Mouse (Mus musculus) adrenal gland, postnatal 36 days (tissue): ENCODE results near the gene Rap1b. TPM values are rescaled to one million over a fixed set of nuclear protein-coding genes. Genes with fewer than 3 reads are reported as not detected.

Experiments
- DNase-seq, 2 experiments: peaks; one replicate each; pipeline ENCODE4 v3.0.0; 2021; ENCODE audit warnings: mixed read lengths in 1 of 2
- total RNA-seq, 2 experiments: library from RNA; stranded (reverse); gene quantifications; 2 replicates each; pipeline ENCODE4 v1.2.3; 2021

The Rap1b gene
- total RNA-seq, 2 experiments from 2014 or later = 138 to 145 TPM

DNA sequence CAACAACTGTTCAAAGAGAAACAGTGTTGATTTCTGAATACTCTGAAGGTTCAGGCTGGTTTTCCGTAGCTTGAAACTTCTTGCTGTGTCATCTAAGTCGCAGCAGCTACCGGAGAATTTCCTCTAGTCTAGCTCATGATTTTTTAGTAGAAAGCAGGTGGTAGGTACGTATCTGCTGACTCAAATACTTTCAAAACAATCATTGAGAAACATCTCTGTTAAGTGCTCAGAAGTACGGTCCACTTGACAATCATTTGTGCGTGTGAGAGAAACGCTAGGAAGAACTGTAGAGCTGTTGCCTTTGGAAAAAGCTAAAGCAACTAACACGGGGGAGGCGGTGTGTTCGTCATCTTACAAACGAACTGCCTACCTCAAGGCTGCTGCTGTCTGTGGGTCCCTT is 14.0 kb upstream of the Rap1b start:
- no peak for DNase-seq

DNA sequence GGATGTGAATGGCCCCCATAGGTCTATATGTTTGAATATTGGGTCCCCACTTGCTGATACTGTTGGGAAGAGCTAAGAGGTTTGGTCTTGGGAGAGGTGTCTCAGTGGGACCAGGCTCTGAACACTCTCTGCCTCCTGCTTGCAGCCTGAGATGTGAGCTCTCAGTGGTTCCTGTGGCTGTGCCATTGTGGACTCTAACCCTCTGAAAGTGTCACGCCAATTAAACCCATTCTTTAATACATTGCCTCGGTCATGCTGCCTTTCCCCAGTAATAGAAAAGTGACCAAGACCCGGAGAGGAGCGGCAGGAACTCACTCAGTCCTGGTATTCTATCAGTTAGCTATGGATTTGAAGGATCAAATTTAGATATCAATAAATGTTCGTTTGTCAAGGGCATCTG is 12.4 kb upstream of the Rap1b start:
- DNase-seq = no peak

DNA sequence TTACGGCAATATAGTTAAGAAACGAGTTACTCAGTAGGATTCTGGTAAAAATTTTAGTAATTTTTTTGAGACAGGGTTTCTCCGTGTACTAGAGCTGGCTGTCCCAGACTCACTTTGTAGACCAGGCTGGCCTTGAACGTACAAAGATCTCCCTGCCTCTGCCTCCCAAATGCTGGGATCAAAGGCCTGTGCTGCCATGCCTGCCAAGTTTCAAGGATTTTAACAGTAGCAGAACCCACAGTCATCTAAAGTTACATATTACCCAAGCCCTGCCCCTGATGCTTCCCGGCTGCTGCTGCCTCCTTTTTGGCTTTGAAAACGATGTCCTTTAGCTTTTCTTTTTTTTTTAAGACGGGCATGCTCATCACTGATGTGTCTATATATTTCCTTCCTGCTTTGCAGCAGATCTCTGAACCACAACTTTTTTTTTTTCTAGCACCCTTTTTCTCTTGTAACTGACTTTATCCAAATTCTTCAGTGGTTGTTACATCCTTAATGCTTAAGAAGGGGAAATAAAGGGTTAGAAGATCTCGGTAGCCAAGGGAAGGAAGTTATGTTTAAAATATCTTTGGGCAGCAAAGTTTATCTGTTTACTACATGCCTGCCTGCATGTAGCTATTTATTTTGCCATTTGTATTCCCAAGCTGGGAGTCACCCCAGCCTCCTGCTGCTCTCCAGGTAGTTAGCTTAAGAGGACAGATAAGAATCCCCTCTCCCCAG is 10.3 kb upstream of the Rap1b start:
- no peak for DNase-seq

GRCm38 (mm10) chr10:117852648-117853192 is 6.9 kb upstream of the Rap1b start:
- no peak for DNase-seq

DNA sequence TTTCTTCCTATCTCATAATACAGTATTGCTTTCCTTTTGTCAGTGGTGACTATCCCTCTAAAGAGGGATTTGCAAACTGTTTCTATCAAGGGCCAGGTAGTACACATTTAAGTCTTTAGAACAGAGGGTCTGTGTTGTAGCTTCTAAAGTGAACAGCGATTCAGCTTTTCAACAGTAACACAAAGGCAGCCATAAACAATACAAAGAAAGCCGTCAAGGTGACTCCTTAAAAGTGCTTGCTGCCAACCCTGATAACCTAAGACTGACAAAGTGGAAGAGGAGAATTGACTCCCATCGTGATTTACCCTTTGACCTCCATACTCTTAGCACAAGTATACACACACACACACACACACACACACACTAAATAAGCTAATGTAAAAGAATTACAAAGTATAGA is 3.1 kb upstream of the Rap1b start:
- DNase-seq = no peak

- DNase-seq = no peak
Observed at GRCm38 (mm10) chr10:117846796-117847195, 961 bp upstream of the Rap1b start.

- DNase-seq = no peak
Observed at GRCm38 (mm10) chr10:117846260-117846632, 411 bp upstream of the Rap1b start.

DNA sequence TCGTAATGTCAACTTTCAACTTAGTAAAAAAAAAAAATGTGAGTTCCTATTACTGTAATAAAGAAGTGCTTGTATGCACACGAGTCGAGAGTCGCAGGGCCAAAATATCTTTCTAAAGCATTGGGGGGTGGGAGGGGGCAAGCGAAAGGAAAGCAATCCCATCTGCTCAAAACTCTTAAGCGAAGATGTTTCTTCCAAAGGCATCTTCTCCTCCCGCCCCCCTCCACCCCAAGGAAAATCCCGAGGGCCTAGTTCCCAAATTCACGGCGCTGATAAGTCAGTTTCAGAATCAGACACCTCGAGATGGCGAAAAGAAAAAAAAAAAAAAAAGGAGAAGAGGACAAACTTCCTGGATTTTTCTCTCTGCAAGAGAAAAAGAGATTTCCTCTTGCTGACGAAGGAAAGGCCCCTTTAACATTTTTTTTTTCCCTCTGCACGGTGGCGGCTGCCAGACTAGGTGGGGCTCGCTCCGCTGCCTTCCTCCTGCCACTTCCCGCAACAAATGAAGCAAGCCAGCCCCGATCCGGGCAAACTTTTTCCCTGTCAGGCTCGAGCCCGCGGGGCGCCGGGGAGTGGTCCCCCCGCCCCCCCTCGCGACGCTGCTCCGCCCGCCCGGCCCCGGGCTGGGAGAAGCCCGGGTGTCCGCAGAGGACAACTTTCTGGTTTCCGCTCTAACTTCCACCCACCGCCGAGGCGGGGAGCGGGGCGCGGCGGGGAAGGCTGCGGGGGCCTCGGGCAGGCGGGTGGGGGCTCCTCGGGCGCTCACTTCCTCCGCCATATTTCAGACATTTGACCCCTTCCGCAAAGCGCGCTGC is 846 bp downstream of the Rap1b start:
- DNase-seq = peak; percentile 73 to 79

GRCm38 (mm10) chr10:117844279-117844678 is 1.6 kb downstream of the Rap1b start:
- no peak for DNase-seq

DNA sequence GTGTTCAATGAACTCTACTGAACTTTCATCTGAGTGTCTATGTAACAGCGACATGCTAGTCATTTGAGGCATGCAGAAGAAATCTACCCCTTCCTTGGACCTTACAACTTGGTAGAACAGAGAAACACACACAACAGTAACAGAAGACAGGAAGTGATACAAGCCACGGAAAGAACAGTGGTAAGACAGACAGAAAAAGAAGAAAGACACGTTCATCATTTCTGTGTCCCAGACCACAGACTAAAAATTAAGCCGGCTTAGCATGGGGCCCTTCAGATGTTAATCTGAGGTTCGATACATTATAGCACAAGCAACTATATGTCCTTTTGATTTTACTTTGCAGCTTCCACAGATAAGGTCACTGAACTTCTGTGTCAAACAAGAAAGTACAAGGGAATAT is 2.1 kb downstream of the Rap1b start:
- DNase-seq = no peak

DNA sequence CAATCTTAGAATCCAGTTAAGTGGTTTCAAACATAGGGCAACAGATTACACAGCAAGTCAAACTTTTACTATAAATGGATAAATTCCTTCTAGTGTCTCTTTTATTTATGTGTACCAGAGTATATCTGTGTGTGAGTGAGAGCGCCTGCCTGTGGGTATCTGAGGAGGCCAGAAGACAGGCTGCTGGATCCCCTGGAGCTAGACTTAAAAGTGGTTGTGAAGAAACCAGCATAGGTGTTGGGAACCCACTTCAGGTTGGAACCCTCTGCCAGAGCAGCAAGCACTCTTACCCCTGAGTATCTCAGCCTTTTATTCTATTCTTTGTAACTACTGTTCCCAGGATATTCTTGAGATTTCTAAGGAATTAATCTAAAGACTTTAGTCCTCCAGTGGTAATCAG is 4.1 kb downstream of the Rap1b start:
- no peak for DNase-seq

DNA sequence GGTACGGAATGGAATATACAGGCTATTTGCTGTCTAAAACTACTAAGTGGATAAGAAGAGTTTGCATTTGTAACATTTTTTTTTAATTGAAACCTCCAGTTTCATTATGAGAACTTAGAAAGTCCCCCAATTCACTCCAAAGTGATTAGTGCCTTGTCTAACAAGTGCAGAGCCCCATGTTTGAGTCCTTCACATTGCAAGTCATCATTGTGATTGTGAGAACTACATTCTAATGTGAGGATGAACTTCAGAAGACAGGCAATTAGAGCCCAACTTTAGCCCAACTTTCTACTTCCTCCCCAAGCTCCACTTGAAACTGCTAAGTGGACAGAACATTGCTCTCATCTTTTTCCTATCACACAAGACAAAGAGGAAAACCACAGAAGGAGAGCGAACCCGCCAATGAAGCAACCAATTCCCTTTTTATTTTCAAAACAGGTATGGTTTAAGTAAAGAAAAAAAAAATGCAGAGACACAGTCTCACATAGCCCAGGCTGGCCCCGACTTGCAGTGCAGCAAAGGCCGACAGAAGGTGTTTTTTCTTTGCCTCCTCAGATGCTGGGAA is 5.3 kb downstream of the Rap1b start:
- DNase-seq = no peak

DNA sequence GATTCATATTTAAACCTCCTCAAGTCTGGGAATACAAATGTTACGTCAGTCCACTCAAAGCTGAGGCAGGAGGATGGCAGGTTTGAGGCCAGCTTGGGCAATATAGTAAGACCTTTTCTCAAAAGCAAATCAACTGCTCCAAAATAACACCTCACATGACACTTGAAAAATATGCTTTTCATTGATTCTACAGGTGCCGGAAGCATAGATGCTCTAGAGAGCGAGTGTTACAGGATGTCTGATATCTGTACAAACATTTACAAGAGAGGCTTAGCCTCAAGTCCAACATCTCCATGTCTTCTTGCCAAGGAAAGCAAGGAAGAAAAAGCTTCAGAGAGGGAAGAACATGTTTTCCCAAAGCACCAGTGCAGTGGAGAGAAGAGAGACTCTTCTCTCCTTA is 6.1 kb downstream of the Rap1b start:
- DNase-seq = no peak

GRCm38 (mm10) chr10:117838924-117839323 is 6.9 kb downstream of the Rap1b start:
- no peak for DNase-seq

GRCm38 (mm10) chr10:117836354-117836753 is 9.5 kb downstream of the Rap1b start:
- DNase-seq = no peak

GRCm38 (mm10) chr10:117835453-117835852 is 10.4 kb downstream of the Rap1b start:
- no peak for DNase-seq

DNA sequence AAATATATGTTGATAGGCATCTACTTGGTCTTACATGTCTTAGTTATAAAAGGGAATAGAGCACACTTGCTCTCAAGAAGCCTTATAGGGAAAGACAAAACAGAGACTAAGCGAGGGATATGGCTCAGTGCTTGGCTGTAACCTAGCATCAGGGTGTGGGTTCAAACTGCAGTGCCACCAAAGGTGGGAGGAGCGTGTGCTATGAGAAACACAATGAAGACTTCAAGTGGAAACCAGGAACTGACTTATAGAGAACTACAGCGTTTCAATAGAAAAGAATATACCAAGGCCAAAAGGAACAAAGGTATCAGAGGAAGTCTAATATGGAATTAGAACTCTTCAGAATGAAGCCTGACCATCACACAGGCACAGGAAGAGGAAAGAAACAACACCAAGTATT is 15.0 kb downstream of the Rap1b start:
- no peak for DNase-seq

- DNase-seq = no peak
Observed at GRCm38 (mm10) chr10:117829472-117830155, 16.2 kb downstream of the Rap1b start.

GRCm38 (mm10) chr10:117829022-117829421 is 16.8 kb downstream of the Rap1b start:
- DNase-seq = no peak

- DNase-seq = no peak
Observed at GRCm38 (mm10) chr10:117828536-117828935, 17.3 kb downstream of the Rap1b start.

- DNase-seq = no peak
Observed at GRCm38 (mm10) chr10:117824647-117825046, 21.2 kb downstream of the Rap1b start.

DNA sequence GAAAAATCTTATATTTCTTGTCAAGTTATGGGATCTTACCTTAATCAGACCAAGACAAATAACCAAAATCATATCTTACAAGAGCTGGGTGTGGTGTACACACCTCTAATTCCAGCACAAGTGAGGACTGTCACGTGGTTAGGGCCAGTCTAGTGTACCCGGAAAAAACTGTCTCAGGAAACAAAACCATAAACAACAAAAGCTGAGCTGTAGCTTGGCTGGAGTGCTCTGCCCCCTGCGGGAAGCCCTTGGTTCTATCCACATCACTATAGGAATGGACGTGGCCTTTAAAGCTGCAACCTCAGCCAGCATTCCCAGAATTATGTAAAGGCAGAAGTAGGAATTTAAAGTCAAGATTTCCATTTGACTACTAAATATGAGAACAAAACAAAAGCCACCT is 21.7 kb downstream of the Rap1b start:
- no peak for DNase-seq

- no peak for DNase-seq
Observed at GRCm38 (mm10) chr10:117823321-117823720, 22.5 kb downstream of the Rap1b start.
